Mouse (Mus musculus): ENCODE results near the gene Crispld2. TPM values are rescaled to one million over a fixed set of nuclear protein-coding genes. Genes with fewer than 3 reads are reported as not detected.

Gene Crispld2
- polyA plus RNA-seq, 1 experiment from 2014 or later: 4.4 TPM

- DNase-seq (no peak), ATAC-seq (ENCODE audit: insufficient read depth) (no peak)
- 92% methylated on average over 12 of the region's 12 CpGs for WGBS
- H3K27ac ChIP-seq (ENCODE audit: low read depth): no peak overlapping the region
- no peaks in the 10 kb centered on the region for H3K36me3 ChIP-seq (ENCODE audit: insufficient read depth)
- no peaks in the 10 kb centered on the region for H3K4me1 ChIP-seq (ENCODE audit: insufficient read depth)
- no peaks in the 10 kb centered on the region for H3K9me3 ChIP-seq (ENCODE audit: low read depth, low read length)
- no peaks in the 10 kb centered on the region for H3K27me3 ChIP-seq (ENCODE audit: insufficient read depth, low read length)
- H3K4me2 ChIP-seq: no peak overlapping the region
- TF ChIP-seq CTCF (IDR thresholded peaks at IDR 0.05; ENCODE audit: low read depth): no peak
- H3K4me3 ChIP-seq (ENCODE audit: low read depth, low read length): no peak overlapping the region
- no peak overlapping the region for H3K9ac ChIP-seq
Measured at GRCm38 (mm10) chr8:120038741-120039140, 46.5 kb downstream of the Crispld2 start.

- no peak overlapping the region for H3K27ac ChIP-seq (ENCODE audit: low read depth)
- H3K4me3 ChIP-seq (ENCODE audit: low read depth, low read length): no peak overlapping the region
- H3K9ac ChIP-seq: no peak overlapping the region
- WGBS: 67% methylated on average over 11 of the region's 11 CpGs
- H3K4me2 ChIP-seq: no peak overlapping the region
- no peaks in the 10 kb centered on the region for H3K4me1 ChIP-seq (ENCODE audit: insufficient read depth)
- H3K36me3 ChIP-seq (ENCODE audit: insufficient read depth): no peaks in the 10 kb centered on the region
- no peaks in the 10 kb centered on the region for H3K27me3 ChIP-seq (ENCODE audit: insufficient read depth, low read length)
- DNase-seq: no peak
- no peaks in the 10 kb centered on the region for H3K9me3 ChIP-seq (ENCODE audit: low read depth, low read length)
- no peak for TF ChIP-seq CTCF (IDR thresholded peaks at IDR 0.05; ENCODE audit: low read depth)
- ATAC-seq (ENCODE audit: insufficient read depth): no peak
Measured at GRCm38 (mm10) chr8:120039313-120039919, 47.2 kb downstream of the Crispld2 start.

GRCm38 (mm10) chr8:120040861-120041260 is 48.6 kb downstream of the Crispld2 start:
- Histone ChIP-seq H3K27me3 (ENCODE audit: insufficient read depth, low read length) (no peaks in the 10 kb centered on the region), H3K4me3 (ENCODE audit: low read depth, low read length) (no peak overlapping the region), H3K4me1 (ENCODE audit: insufficient read depth) (no peaks in the 10 kb centered on the region), H3K4me2 (no peak overlapping the region), H3K36me3 (ENCODE audit: insufficient read depth) (no peaks in the 10 kb centered on the region), H3K9me3 (ENCODE audit: low read depth, low read length) (no peaks in the 10 kb centered on the region), H3K27ac (ENCODE audit: low read depth) (no peak overlapping the region), H3K9ac (no peak overlapping the region)
- DNase-seq: peak; percentile 67
- TF ChIP-seq CTCF (IDR thresholded peaks at IDR 0.05; ENCODE audit: low read depth): peak; percentile 7; the same call in 1 of the 2 replicates
- peak; percentile 55; the same call in 1 of the 2 replicates for ATAC-seq (ENCODE audit: insufficient read depth)
- 48% methylated on average over 1 of the region's 1 CpGs for WGBS

GRCm38 (mm10) chr8:120042542-120043312 is 50.5 kb downstream of the Crispld2 start:
- 63% methylated on average over 10 of the region's 10 CpGs for WGBS
- no peaks in the 10 kb centered on the region for H3K36me3 ChIP-seq (ENCODE audit: insufficient read depth)

DNA sequence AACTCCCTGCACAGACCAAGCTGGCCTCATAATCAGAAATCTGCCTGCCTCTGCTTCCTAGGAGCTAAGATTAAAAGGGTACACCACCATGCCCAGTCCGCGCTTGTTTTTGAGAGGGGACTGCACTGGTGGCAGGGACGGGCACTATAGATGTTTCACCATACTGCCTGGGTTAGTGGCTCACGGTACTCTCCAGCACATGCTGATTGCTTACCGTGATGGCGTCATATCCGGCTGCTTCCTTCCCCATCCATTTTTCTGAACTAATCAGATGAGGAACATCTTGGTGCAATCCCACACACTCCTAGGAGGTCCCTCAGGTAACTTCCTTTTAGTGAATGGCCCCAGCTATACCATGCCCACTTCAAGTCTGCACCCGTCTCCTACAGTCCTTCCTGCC is 52.7 kb downstream of the Crispld2 start:
- DNase-seq (no peak), ATAC-seq (ENCODE audit: insufficient read depth) (no peak)
- H3K4me3 ChIP-seq (ENCODE audit: low read depth, low read length): no peak overlapping the region
- H3K27ac ChIP-seq (ENCODE audit: low read depth): no peak overlapping the region
- TF ChIP-seq CTCF (IDR thresholded peaks at IDR 0.05; ENCODE audit: low read depth): no peak
- no peaks in the 10 kb centered on the region for H3K9me3 ChIP-seq (ENCODE audit: low read depth, low read length)
- H3K4me2 ChIP-seq: no peak overlapping the region
- no peaks in the 10 kb centered on the region for H3K27me3 ChIP-seq (ENCODE audit: insufficient read depth, low read length)
- no peak overlapping the region for H3K9ac ChIP-seq
- 92% methylated on average over 8 of the region's 8 CpGs for WGBS
- H3K36me3 ChIP-seq (ENCODE audit: insufficient read depth): no peaks in the 10 kb centered on the region
- H3K4me1 ChIP-seq (ENCODE audit: insufficient read depth): no peaks in the 10 kb centered on the region; the same call in 1 of the 2 replicates

More at GRCm38 (mm10) chr8:120042542-120043312, 50.5 kb downstream of the Crispld2 start:
- Histone ChIP-seq H3K9ac (no peak overlapping the region), H3K27ac (ENCODE audit: low read depth) (no peak overlapping the region), H3K4me2 (no peak overlapping the region), H3K27me3 (ENCODE audit: insufficient read depth, low read length) (no peaks in the 10 kb centered on the region), H3K4me1 (ENCODE audit: insufficient read depth) (no peaks in the 10 kb centered on the region; the same call in 1 of the 2 replicates), H3K9me3 (ENCODE audit: low read depth, low read length) (no peaks in the 10 kb centered on the region), H3K4me3 (ENCODE audit: low read depth, low read length) (no peak overlapping the region)
- no peak for ATAC-seq (ENCODE audit: insufficient read depth)
- no peak for TF ChIP-seq CTCF (IDR thresholded peaks at IDR 0.05; ENCODE audit: low read depth)
- no peak for DNase-seq

DNA sequence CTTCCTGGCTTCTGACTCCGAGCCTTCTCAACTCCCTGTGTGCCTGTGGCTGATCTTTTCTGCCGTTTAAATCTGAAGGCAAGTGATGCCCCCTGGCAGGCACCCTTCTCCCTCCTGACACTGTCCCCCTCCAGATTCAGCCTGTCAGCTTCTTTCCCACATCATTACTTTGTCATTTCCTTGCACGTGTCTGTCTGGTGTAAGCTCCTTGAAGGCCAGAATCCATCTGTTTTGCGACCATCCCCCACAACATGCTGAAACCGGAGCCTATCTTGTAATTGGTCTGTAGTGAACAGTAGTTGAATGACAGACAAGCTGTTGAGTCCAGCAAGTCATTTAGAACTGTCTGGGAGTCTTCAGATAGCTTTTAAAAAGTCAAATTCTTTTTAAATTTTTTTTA is 53.2 kb downstream of the Crispld2 start:
- no peaks in the 10 kb centered on the region; the same call in 1 of the 2 replicates for H3K4me1 ChIP-seq (ENCODE audit: insufficient read depth)
- no peak overlapping the region for H3K9ac ChIP-seq
- H3K4me3 ChIP-seq (ENCODE audit: low read depth, low read length): no peak overlapping the region
- H3K27me3 ChIP-seq (ENCODE audit: insufficient read depth, low read length): no peaks in the 10 kb centered on the region
- 0 out of 2 replicates have a peak, but pooled peaks have one; percentile 18 for ATAC-seq (ENCODE audit: insufficient read depth)
- peak; percentile 55 for DNase-seq
- H3K4me2 ChIP-seq: no peak overlapping the region
- WGBS: 32% methylated on average over 5 of the region's 5 CpGs
- no peak overlapping the region for H3K27ac ChIP-seq (ENCODE audit: low read depth)
- no peaks in the 10 kb centered on the region for H3K9me3 ChIP-seq (ENCODE audit: low read depth, low read length)
- TF ChIP-seq CTCF (IDR thresholded peaks at IDR 0.05; ENCODE audit: low read depth): no peak
- H3K36me3 ChIP-seq (ENCODE audit: insufficient read depth): no peaks in the 10 kb centered on the region
